Mouse (Mus musculus): ENCODE results near the gene Creld1. TPM values are rescaled to one million over a fixed set of nuclear protein-coding genes. Genes with fewer than 3 reads are reported as not detected.
A peak's percentile ranks its signal among the peaks of the same experiment; 100 is the strongest.

The Creld1 gene
- total and polyA plus RNA-seq, 3 experiments: 5.9 to 26.7 TPM; not detected in 1

DNA sequence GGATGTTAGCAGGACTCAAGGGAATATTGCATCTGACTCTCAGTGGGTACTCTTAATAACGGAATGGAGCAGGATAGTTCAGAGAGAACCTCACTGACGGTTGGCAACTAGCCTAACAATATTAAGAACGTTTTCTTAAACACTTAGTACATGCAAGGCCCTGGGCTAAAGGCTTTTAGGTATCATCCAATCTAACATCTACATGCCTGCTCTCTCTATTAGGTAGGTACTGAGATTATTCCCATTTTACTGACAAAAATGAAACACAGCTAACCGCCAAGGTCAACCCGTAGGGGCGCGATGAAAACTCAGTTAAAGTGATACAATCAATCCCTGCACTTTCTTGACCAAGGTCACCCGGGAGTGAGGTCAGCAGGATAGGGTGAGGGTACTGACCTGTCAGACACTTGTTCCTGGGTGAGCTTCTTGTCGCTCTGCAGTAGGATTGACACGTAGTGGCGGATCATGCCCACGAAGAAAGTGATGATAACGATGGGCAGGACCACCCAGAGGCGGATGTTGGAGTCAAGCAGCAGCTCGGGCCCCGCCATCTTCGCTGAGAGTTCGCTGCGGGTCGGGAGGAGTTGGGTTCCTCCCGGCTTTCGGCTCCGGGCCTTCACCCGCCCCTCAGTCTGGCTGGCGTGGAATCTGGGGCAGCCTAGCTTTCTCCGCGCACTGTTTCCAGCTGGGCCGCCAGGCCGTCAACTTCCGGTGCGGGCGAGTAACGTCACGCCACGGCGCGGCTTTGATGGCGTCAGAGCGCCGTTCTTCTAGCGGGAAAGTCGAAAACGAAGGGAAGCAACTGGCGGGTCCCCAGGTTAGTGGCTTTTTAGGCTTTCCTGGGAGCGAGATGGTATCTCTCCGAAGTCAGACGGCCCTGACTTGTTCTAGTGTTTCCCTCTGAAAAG, 48.1 kb downstream of the Creld1 start, which contains the start of the genes Emc3 and Fancd2:
TSS of gene Emc3 (minus strand) at position 721 of the 908 bp plus-strand sequence.
TSS of gene Fancd2 (plus strand) at position 751 of the 908 bp plus-strand sequence.
- TF ChIP-seq CHD1 (IDR thresholded peaks at IDR 0.05; ENCODE audit: low read depth, low read length) (no peak), GABPA (IDR thresholded peaks at IDR 0.05; ENCODE audit: low read depth, low read length) (no peak), HCFC1 (IDR thresholded peaks at IDR 0.05; ENCODE audit: low read depth, low read length) (peak; percentile 97), KAT2A (conservative IDR thresholded peaks at IDR 0.05; ENCODE audit: low read depth, low read length) (peak; percentile 82), EP300 (IDR thresholded peaks at IDR 0.05; ENCODE audit: low read depth in 1 of 2, low read length in 2 of 2) (0 out of 4 replicates have a peak, but pooled peaks of 1 of the 2 experiments have one; percentile 32), CHD2 (IDR thresholded peaks at IDR 0.05; ENCODE audit: low read length) (no peak), MEF2A (IDR thresholded peaks at IDR 0.05; ENCODE audit: extremely low read depth, insufficient replicate concordance, low read depth, low read length, poor library complexity, severe bottlenecking) (no peak), POLR2AphosphoS5 (IDR thresholded peaks at IDR 0.05; ENCODE audit: borderline replicate concordance, low read depth, low read length) (no peak), USF1 (IDR thresholded peaks at IDR 0.05; ENCODE audit: low read depth, low read length) (no peak), E2F4 (IDR thresholded peaks at IDR 0.05; ENCODE audit: borderline replicate concordance, low read depth, low read length) (peak; percentile 97), GATA1 (IDR thresholded peaks at IDR 0.05; ENCODE audit: low read depth, low read length) (peak; percentile 60), NELFE (IDR thresholded peaks at IDR 0.05; ENCODE audit: low read depth, low read length) (peak; percentile 87), TCF12 (IDR thresholded peaks at IDR 0.05; ENCODE audit: low read depth, low read length) (peak; percentile 66), ZKSCAN1 (IDR thresholded peaks at IDR 0.05; ENCODE audit: low read depth, low read length) (no peak), JUND (IDR thresholded peaks at IDR 0.05; ENCODE audit: low read depth, low read length) (no peak), POLR2A (IDR thresholded peaks at IDR 0.05; ENCODE audit: control insufficient read depth in 1 of 2, insufficient read depth in 1 of 2, low read depth in 1 of 2, low read length in 2 of 2, poor library complexity in 1 of 2) (peak; percentile 55 to 84; a peak in 3 of 4 replicates), RAD21 (IDR thresholded peaks at IDR 0.05; ENCODE audit: low read depth, low read length) (no peak), SIN3A (IDR thresholded peaks at IDR 0.05; ENCODE audit: low read length) (peak; percentile 100), MYC (IDR thresholded peaks at IDR 0.05; ENCODE audit: low read depth, low read length) (no peak), MAX (IDR thresholded peaks at IDR 0.05; ENCODE audit: low read length) (peak; percentile 64; the same call in 1 of the 2 replicates), TAL1 (IDR thresholded peaks at IDR 0.05; ENCODE audit: low read length) (no peak), ELF1 (IDR thresholded peaks at IDR 0.05; ENCODE audit: low read depth, low read length) (peak; percentile 98), ZMIZ1 (IDR thresholded peaks at IDR 0.05; ENCODE audit: low read depth, low read length) (no peak), SMC3 (IDR thresholded peaks at IDR 0.05; ENCODE audit: low read depth, low read length) (no peak), ETS1 (IDR thresholded peaks at IDR 0.05; ENCODE audit: low read depth, low read length) (peak; percentile 78), MXI1 (IDR thresholded peaks at IDR 0.05; ENCODE audit: low read depth, low read length) (peak; percentile 92), POLR2AphosphoS2 (IDR thresholded peaks at IDR 0.05; ENCODE audit: low read length) (no peak), MYB (IDR thresholded peaks at IDR 0.05; ENCODE audit: low read depth, low read length) (no peak), MAFK (IDR thresholded peaks at IDR 0.05; ENCODE audit: borderline replicate concordance, low read depth, low read length) (no peak)
- Histone ChIP-seq H3K4me3 (ENCODE audit: control insufficient read depth in 1 of 2, insufficient read depth in 1 of 2, low read depth in 2 of 2, low read length in 2 of 2) (peak within 1 kb of the TSS; percentile 55 to 88), H3K27ac (ENCODE audit: control insufficient read depth, low read depth, low read length) (peak within 1 kb of the TSS; percentile 76), H3K9me3 (replicated peaks; ENCODE audit: insufficient read depth, low read length) (no peaks in the 10 kb centered on the region), H3K9ac (ENCODE audit: control insufficient read depth, low read depth, low read length, poor library complexity, severe bottlenecking) (peak within 1 kb of the TSS; percentile 76), H3K27me3 (ENCODE audit: control insufficient read depth in 1 of 2, insufficient read depth in 2 of 2, low read length in 2 of 2) (no peaks in the 10 kb centered on the region), H3K36me3 (ENCODE audit: control insufficient read depth in 1 of 2, insufficient read depth in 2 of 2, low read length in 2 of 2) (peaks cover 0 to 12% of the 10 kb centered on the region in 2 experiments; a peak in 2 of 4 replicates), H3K79me2 (ENCODE audit: control insufficient read depth, insufficient read depth, low read length, poor library complexity) (peaks cover 32% of the 10 kb centered on the region), H3K4me1 (ENCODE audit: control insufficient read depth in 1 of 2, insufficient read depth in 2 of 2, low read length in 2 of 2) (peaks cover 8% of the 10 kb centered on the region in 2 experiments; a peak in 3 of 4 replicates)
- peak; percentile 94 for DNase-seq (ENCODE audit: low read depth, low spot score)
